In genomic region chr2:130755061-130755607, GRCm38 (mm10) we compare ENCODE assay signal across 16 mouse cellular contexts. TPM values are rescaled to one million over a fixed set of nuclear protein-coding genes. Genes with fewer than 3 reads are reported as not detected.
DNase-seq lines count a peak whose midpoint lies in the region; ATAC-seq lines count a peak whose summit lies in the region.
"Had no signal": no experiment of that assay in that cellular context is flagged by ENCODE, and none has a peak within 500 bp of the region (broad histone marks: within the 10 kb centered on the region; RNA-seq: fewer than 3 reads in every experiment).

No protein-coding gene starts in this region.

- no peak overlapping the region for H3K4me2 ChIP-seq in heart, embryonic 11.5 days
- H3K4me2 ChIP-seq: embryonic facial prominence, embryonic 12.5 days; forebrain, embryonic 13.5 days; midbrain, embryonic 15.5 days; neural tube, embryonic 12.5 days had no signal

- intact Hi-C loops in heart, postnatal 14 days (cut with DNase I) = no loop called here

- WGBS in heart, embryonic 11.5 days (ENCODE audit: insufficient replicate concordance) = 48% methylated on average over 7 of the region's 7 CpGs

- H3K27ac ChIP-seq in heart, embryonic 11.5 days (ENCODE audit: low read depth, low read length) = no peak overlapping the region
- H3K27ac ChIP-seq: embryonic facial prominence, embryonic 12.5 days; forebrain, embryonic 13.5 days; midbrain, embryonic 15.5 days; neural tube, embryonic 12.5 days had no signal

- no peaks in the 10 kb centered on the region for H3K27me3 ChIP-seq in heart, embryonic 11.5 days (ENCODE audit: control insufficient read depth, insufficient read depth, low read length)
- H3K27me3 ChIP-seq: embryonic facial prominence, embryonic 12.5 days; forebrain, embryonic 13.5 days; midbrain, embryonic 15.5 days; neural tube, embryonic 12.5 days had no signal

- H3K4me1 ChIP-seq in heart, embryonic 11.5 days (ENCODE audit: control insufficient read depth, insufficient read depth, low read length) = 0 out of 2 replicates have a peak, but pooled peaks cover 3% of the 10 kb centered on the region
- H3K4me1 ChIP-seq: embryonic facial prominence, embryonic 12.5 days; midbrain, embryonic 15.5 days had no signal

- H3K36me3 ChIP-seq in heart, embryonic 11.5 days (ENCODE audit: control insufficient read depth, insufficient read depth, low read length) = peaks cover 9% of the 10 kb centered on the region; the same call in 1 of the 2 replicates
- H3K36me3 ChIP-seq: G1E had no signal

- no peak overlapping the region for H3K4me3 ChIP-seq in heart, embryonic 11.5 days (ENCODE audit: low read depth, low read length)
- H3K4me3 ChIP-seq: embryonic facial prominence, embryonic 12.5 days; forebrain, embryonic 13.5 days; midbrain, embryonic 15.5 days; neural tube, embryonic 12.5 days had no signal

- H3K9ac ChIP-seq in heart, embryonic 11.5 days (ENCODE audit: low read depth, low read length) = no peak overlapping the region
- H3K9ac ChIP-seq: embryonic facial prominence, embryonic 12.5 days; forebrain, embryonic 13.5 days; midbrain, embryonic 15.5 days; neural tube, embryonic 12.5 days had no signal

- H3K9me3 ChIP-seq in heart, embryonic 11.5 days (replicated peaks; ENCODE audit: control insufficient read depth, low read length) = no peaks in the 10 kb centered on the region
- H3K9me3 ChIP-seq: embryonic facial prominence, embryonic 12.5 days; forebrain, embryonic 13.5 days; G1E; midbrain, embryonic 15.5 days; neural tube, embryonic 12.5 days had no signal

- ATAC-seq in heart, embryonic 11.5 days (replicated peaks; ENCODE audit: insufficient number of reproducible peaks, low FRiP score, low TSS enrichment) = no peak
- ATAC-seq: forebrain, embryonic 13.5 days; midbrain, embryonic 15.5 days had no signal

- DNase-seq in adrenal gland, postnatal 10 days = peak; percentile 8
- no peak for DNase-seq in adrenal gland, postnatal 36 days
- peak; percentile 31 to 32 for DNase-seq in heart, postnatal 14 days
- DNase-seq in ovary, adult 18-20 months (ENCODE audit: low spot score) = peak; percentile 36
- no peak for DNase-seq in ovary, postnatal 10 days (ENCODE audit: low spot score)
- DNase-seq in testis, postnatal 14 days (ENCODE audit: low spot score) = peak; percentile 30
- no peak for DNase-seq in gastrocnemius, postnatal 10 days
- DNase-seq: kidney, postnatal 25 days; right cerebral cortex, adult 18-20 months had no signal

RNA-seq across cellular contexts. Expression of gene Slc4a11, which starts 57.8 kb away (rescaled TPM):
- total RNA-seq in adrenal gland, postnatal 10 days (2021) = 1 to 10 TPM; 1.2 to 1.6 TPM
- 1 to 10 TPM; 3.2 to 3.3 TPM for total RNA-seq in adrenal gland, postnatal 36 days (2021)
- under 1 TPM; 0.19 to 0.32 TPM for total RNA-seq in heart, postnatal 14 days (2021)
- 0.17 and 0.32 TPM in 2 replicates for polyA plus RNA-seq in heart, embryonic 11.5 days (2014; fragmentation: Nextera tagmentation; extraction: Ambion mirVana)
- total RNA-seq in gastrocnemius, postnatal 10 days (2021) = under 1 TPM; 0.07 to 0.25 TPM
- total RNA-seq: liver, adult 2 months had no signal

Comparison
In these comparisons a context has a peak if more than half of its experiments do, and no peak if none do; other contexts are left out.
1. DNase-seq: peak in adrenal gland, postnatal 10 days (single experiment), heart, postnatal 14 days (2 of 2), ovary, adult 18-20 months (single experiment) and testis, postnatal 14 days (single experiment); none in adrenal gland, postnatal 36 days (0 of 2), ovary, postnatal 10 days (single experiment) and gastrocnemius, postnatal 10 days (single experiment).